Mouse (Mus musculus) c-Kit-negative CD71-positive TER-119-positive erythroid progenitor cells, embryonic 14.5 days (primary cell): ENCODE data around the gene Shc2.

Experiments
- DNase-seq: peaks from one replicate; pipeline ENCODE4 v3.0.0-alpha.2; 2013; ENCODE audit warnings: low read depth, low spot score

The Shc2 gene

GRCm38 (mm10) chr10:79637128-79638110 is at the start of gene Shc2:
Gene Shc2 (minus strand): TSS chr10:79637918.
- DNase-seq: no peak

DNA sequence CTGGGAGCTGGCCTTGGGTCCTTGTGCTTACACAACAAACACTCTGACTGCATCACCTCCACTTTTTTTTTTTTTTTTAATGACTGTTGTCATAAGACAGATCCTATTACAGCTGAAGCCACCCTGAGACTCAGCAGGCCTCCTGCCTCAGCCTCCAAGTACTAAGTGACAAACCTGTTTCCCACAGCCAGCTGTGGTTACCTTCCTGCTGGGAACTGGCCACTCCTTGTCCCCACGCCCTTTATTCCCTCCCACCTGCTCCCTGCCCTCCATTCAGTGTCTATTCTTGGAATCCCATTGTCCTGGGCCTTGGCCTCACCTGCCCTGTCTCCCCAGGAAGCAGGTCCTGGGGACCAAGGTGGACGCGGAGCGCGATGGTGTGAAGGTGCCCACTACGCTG is 49.8 kb upstream of the Shc2 start:
- DNase-seq: no peak

GRCm38 (mm10) chr10:79686691-79687090 is 49.0 kb upstream of the Shc2 start:
- DNase-seq: no peak

DNA sequence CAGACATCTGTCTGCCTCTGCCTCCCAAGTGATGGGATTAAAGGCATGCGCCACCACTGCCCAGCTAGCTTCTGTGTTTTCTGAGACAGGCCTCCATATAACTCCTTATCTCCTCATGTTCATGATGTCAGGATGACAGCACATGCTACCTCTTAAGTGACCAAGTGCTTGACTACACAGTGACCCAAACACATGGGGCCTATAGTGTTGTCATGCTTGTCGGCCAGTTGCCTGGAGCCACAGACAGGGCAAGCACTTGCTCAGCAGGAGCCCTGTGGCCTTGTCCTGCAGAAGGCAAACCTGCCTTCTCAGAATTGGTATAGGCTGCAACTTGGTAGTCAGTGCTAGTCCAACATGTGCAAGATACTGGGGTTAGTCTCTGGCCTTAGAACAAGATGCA is 48.5 kb upstream of the Shc2 start:
- no peak for DNase-seq

GRCm38 (mm10) chr10:79684770-79685600 is 47.3 kb upstream of the Shc2 start:
- DNase-seq: no peak

DNA sequence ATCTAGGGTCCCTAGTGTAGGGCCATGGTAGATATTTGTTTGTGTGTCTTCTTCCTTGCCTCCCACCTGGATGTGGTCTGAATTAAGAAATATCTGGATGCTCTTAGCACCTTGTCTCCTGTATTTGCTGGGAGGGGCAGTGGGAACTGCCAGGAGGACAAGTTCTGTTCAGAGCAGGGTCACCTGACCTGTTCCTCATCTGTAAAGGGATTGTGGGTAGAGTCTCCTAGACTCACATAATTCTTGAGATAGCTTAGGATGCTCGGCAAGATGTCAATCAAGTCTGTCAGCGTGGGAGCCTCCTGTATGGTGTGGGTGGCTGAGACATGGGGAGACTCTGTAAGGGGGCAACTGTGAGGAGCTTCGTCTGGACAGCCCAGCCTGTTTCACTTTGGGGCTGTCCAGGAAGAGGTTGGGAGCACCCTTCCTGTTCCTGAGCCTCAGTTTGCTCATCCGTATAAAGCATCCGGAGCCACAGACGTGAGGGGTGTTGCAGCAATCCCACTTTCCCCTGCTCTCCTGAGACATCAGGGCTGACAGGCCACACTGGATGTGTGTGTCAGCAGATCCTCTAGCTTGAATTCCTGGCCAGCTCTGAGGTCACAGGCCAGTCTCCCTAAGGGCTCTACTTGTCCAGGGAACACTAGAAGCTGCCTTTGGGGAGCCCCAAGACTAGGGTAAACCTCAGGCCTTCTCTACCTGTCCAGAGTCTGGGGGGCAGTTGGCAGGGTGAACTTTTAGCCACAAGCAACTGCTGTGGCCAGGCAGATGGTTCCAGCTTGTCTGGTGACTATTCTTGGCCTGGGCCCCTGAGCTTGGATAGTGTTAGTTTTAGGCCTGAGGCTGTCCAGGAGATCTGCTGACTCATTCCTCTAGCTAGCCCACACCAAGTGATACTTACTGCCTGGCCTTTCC is 46.3 kb upstream of the Shc2 start:
- DNase-seq: no peak

- DNase-seq: peak; percentile 55
Observed at GRCm38 (mm10) chr10:79682916-79683582, 45.3 kb upstream of the Shc2 start.

- no peak for DNase-seq
Observed at GRCm38 (mm10) chr10:79682551-79682915, 44.8 kb upstream of the Shc2 start.

GRCm38 (mm10) chr10:79681591-79682245 is 44.0 kb upstream of the Shc2 start, which contains the start of gene Cdc34:
Gene Cdc34 (plus strand): TSS chr10:79682195.
- DNase-seq: peak; percentile 92

DNA sequence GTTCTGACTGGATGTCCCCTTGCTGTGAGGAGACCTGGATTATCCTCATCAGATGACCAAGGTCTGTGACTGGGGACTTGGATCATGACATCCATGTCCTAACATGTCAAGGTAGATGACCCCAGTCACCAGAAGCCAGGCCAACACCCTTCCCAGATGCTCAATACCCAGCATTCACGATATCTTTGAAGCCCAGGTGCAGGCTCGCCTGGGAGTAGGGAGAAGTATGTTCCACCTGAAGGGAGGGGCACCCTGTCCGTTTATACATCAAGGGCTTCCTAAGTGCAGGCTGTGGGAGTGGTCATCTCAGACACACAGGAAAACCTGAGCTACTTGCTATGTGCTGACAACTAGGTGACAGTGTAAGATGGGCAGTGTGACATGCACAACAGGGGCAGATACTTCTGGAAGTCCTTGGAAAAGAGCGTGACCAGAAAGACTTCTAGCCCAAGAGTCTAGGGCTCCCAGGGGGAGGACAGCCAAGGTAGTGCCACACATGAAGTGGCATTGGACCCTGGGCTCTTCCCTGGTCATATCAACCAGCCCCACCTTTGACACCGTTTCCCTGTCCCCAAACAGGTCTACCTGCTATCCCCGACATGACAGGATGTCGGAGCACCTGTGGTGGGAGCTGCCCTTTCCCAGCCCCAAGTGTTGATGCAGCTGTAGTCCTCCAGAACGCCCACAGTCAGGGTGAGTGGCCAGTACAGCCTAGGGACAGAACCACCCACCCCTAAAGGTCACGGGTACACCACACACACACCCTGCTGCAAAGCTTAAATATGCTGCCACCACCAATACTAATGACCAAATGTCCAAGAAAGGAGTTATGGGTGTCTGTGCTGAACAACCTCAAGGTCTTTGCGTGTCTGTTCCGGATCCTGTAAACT is 43.1 kb upstream of the Shc2 start:
- peak; percentile 27 for DNase-seq

GRCm38 (mm10) chr10:79675346-79676035 is 37.8 kb upstream of the Shc2 start:
- no peak for DNase-seq

- no peak for DNase-seq
Observed at GRCm38 (mm10) chr10:79673054-79673453, 35.3 kb upstream of the Shc2 start.

- no peak for DNase-seq
Observed at GRCm38 (mm10) chr10:79672088-79672455, 34.4 kb upstream of the Shc2 start.

DNA sequence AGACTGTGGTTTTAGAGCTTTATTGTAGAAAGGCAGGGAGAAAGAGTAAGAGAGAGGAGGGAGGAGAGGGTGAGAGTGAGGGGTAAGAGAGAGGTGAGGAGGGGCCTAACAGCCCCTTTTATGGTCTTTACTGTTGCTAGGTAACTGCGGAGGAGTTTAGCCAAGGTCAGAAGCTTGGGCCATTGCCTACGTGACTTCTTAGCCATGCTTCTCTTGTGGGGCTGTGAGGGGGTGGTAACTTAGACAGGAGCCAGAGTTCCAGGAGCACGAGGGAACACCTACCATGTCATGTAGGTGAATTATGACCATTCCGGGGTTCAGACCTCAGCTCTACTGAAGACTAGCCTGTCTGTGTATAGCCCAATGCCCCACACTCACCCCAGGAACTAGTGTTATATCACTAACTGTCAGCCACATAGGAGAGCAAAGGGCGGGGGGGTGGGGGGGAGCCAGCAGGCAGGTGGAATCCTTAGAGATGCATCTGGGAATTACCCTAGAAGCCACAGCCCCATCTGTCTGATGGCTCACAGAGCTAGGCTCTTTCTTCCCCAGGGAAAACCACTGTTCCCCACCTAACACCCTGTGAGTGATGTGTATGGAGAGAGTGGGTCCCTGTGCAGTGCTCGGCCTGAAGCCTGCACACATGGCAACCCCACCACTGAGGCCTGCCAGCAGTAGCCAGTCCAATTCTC is 33.8 kb upstream of the Shc2 start:
- no peak for DNase-seq

- DNase-seq: no peak
Observed at GRCm38 (mm10) chr10:79670071-79670888, 32.6 kb upstream of the Shc2 start.

DNA sequence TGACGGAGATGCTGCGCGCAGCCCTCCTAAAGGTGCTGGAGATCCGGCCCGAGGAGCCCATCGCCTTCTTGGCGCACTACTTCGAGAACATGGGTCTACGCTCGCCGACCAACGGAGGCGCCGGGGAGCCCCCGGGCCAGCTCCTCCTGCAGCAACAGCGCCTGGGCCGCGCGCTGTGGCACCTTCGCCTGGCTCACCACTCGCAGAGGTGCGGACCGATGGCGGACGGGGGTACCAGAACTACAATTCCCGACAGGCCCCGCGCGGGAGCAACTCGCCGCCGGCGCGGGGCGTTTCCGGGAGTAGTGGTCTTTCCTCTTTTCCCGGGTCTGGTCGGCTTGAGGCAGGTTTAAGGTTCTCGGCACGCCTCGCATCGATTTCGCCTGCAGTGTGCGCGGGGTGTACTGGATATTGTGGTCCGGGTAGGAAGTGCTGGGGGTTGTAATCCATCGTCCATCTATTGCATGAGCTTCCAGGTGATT is 31.9 kb upstream of the Shc2 start:
- no peak for DNase-seq
